Mouse (Mus musculus): ENCODE measurements at regions not wholly inside any gene's neighbourhood (a gene's known extent, or its start where the extent isn't known, plus 50 kb on each side); places are given as distances from the start of the nearest gene placed in this dataset.

- TF ChIP-seq CTCF (IDR thresholded peaks at IDR 0.05; ENCODE audit: control insufficient read depth, insufficient read depth, insufficient read length) (no peak), MAX (IDR thresholded peaks at IDR 0.05) (no peak), CEBPB (IDR thresholded peaks at IDR 0.05; ENCODE audit: low read depth) (no peak), FOSL1 (IDR thresholded peaks at IDR 0.05; ENCODE audit: insufficient read depth, low read length, poor library complexity, severe bottlenecking) (no peak)
Observed at GRCm38 (mm10) chr6:97738846-97739245, 68.0 kb upstream of the Mitf start.

Data from C2C12 (cell line).